Mouse (Mus musculus) Patski (cell line): ENCODE measurements around the gene Ube2f. TPM values are rescaled to one million over a fixed set of nuclear protein-coding genes. Genes with fewer than 3 reads are reported as not detected.

ENCODE experiments used
- ATAC-seq: fragments of 100-300 bp; one replicate; pipeline ENCODE4 v1.8.0; 2021
- CTCF ChIA-PET: fragments of 350-600 bp; sonication (Branson Sonifier 250); formaldehyde crosslinking; loops from one replicate; lab custom pipeline; 2022; ENCODE audit warnings: inconsistent platforms; lab: Charles Lee
- POLR2A ChIA-PET: fragments of 350-600 bp; sonication (Branson Sonifier 250); formaldehyde crosslinking; loops from one replicate; lab custom pipeline; 2022; ENCODE audit warnings: antibody characterized with exemption, inconsistent platforms; lab: Charles Lee
- DNase-seq: peaks from one replicate; pipeline ENCODE4 v3.0.0-alpha.2; 2011; ENCODE audit warnings: low read depth, low spot score
- H3K27me3 ChIP-seq: fragments of 371-371 bp; one replicate; pipeline ENCODE4 v1.5.1; 2021
- CTCF ChIP-seq: fragments of 100-300 bp; IDR thresholded peaks from one replicate; pipeline ENCODE4 v1.5.1; 2021
- in situ Hi-C: fragments of 300-500 bp; cut with MboI; formaldehyde crosslinking; loops from 3 replicates; pipeline ENCODE4 v1.11.1; 2018; ENCODE audit warnings: low pct_unique_long_range_greater_than_20kb, mixed read lengths
- polyA plus RNA-seq: library from polyadenylated mRNA; unstranded; gene quantifications from one replicate; pipeline ENCODE4 v1.2.3, GENCODE M21; 2021

The Ube2f gene
- polyA plus RNA-seq, 1 experiment from 2014 or later: 94.5 TPM

DNA sequence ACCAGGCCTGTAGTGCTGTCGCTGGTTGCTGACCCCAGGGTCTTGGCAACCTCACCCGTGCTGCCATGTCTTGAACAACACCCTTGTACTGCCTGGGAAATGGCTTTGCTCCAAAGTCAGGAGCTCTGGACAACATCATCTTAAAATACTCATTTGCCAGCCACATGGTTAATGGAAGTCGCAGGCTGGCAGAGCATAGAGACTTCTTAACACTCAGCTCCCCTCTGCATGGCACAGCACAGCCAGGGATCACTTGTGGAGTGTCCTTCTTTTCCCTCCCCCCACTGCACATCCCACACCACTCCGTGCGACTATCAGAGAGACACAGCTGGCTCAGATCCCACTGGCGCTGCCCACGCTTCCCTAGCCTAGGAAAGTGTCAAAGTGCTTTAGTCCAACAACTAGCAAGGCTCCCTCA, 38.5 kb upstream of the Ube2f start:
- ATAC-seq (no peak), DNase-seq (no peak)

DNA sequence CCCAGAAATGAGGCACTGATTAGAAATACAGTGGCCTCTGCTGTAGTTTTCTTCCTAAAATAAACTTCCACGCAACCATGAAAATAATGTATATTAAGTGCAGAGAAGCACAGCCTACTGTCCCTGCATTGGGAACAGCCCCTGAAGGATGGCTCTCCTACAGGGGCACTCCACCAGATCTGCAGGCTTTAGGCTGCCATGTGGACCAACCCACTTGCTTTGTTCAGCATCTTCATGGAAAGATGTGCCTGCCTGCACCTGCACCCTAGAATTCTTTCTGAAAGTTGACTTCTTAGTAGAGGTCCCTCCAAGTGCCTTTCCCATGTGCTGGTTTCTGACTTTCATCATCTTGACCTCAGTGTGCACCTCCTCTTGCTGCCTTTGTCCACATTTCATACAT, 34.8 kb upstream of the Ube2f start:
- no peak for DNase-seq

More for the DNA sequence above, 38.5 kb upstream of the Ube2f start:
- TF ChIP-seq CTCF: no peak
- in situ Hi-C loops: no loop called here
- ChIA-PET CTCF (interaction anchor here (0.6 to 1.1 kb wide), 2 partner anchors 31 to 34 kb away, joined by 3 to 5 read pairs; no protein-coding TSS in a partner anchor), POLR2A (interaction anchor here (1.0 to 1.3 kb wide), 2 partner anchors 37 to 38 kb away, joined by 3 to 4 read pairs; partner anchors contain the start of gene Ube2f)
- H3K27me3 ChIP-seq: no peaks in the 10 kb centered on the region

GRCm38 (mm10) chr1:91215981-91216380, 34.1 kb upstream of the Ube2f start:
- in situ Hi-C loops: no loop called here
- ChIA-PET POLR2A (interaction anchor here (0.6 kb wide), 1 partner anchor 34 kb away, joined by 3 read pairs; the partner anchor contains the start of gene Ube2f), CTCF (no interaction called here)
- no peaks in the 10 kb centered on the region for H3K27me3 ChIP-seq
- peak; percentile 20 for ATAC-seq
- TF ChIP-seq CTCF: no peak
- no peak for DNase-seq

More for the DNA sequence above, 34.8 kb upstream of the Ube2f start:
- no peak for ATAC-seq
- H3K27me3 ChIP-seq: no peaks in the 10 kb centered on the region
- TF ChIP-seq CTCF: no peak
- in situ Hi-C loops: no loop called here
- ChIA-PET POLR2A (no interaction called here), CTCF (no interaction called here)

DNA sequence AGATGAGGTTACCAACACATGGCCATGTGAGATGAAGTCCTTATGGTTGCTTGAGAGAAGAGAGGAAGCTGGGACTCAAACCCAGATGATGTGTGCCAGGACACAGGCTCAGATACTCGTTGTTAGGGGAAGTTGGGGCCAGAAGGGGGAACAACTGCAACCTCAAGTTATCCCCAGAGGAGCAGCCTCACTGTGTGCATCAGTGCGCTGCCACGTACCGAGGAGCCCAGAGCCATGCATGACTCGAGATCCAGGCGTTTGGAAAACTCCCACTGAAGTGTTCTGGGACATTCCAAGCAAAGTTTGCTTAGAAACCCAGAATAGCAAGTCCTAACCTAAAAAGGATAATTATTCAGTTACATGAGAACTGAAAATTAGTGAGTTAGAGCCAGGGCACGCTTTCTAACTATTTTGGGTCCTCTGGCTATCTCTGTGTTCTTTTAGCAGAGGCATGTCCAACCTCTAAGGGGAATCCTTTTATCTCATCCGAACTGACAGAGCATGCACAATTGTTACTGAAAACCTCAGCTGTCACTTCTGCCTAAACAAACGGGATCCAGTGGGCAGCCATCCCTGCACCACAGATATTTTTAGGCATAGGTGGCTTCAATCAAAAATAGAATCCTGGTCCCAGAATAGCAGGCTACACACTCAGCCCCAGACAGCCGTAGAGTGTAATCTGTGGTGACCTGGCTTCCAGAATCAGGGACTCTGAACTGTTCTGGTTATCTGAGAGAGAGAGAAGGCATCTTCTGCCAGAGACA, 33.4 kb upstream of the Ube2f start:
- POLR2A ChIA-PET: interaction anchor here (0.6 to 0.7 kb wide), 2 partner anchors 33 to 719 kb away, joined by 3 to 9 read pairs; partner anchors contain the start of gene Ube2f

GRCm38 (mm10) chr1:91219641-91220321, 30.3 kb upstream of the Ube2f start:
- no peak for DNase-seq
- ChIA-PET POLR2A (interaction anchor here (1.0 kb wide), 1 partner anchor 10 kb away, joined by 3 read pairs; no protein-coding TSS in a partner anchor), CTCF (interaction anchor here (0.6 to 1.0 kb wide), 2 partner anchors 20 to 39 kb away, joined by 3 read pairs; no protein-coding TSS in a partner anchor)
- in situ Hi-C loops: no loop called here
- no peaks in the 10 kb centered on the region for H3K27me3 ChIP-seq
- ATAC-seq: no peak
- TF ChIP-seq CTCF: no peak

More for the DNA sequence above, 33.4 kb upstream of the Ube2f start:
- TF ChIP-seq CTCF: no peak
- CTCF ChIA-PET: no interaction called here
- no peaks in the 10 kb centered on the region for H3K27me3 ChIP-seq
- DNase-seq (no peak), ATAC-seq (no peak)
- in situ Hi-C loops: no loop called here

DNA sequence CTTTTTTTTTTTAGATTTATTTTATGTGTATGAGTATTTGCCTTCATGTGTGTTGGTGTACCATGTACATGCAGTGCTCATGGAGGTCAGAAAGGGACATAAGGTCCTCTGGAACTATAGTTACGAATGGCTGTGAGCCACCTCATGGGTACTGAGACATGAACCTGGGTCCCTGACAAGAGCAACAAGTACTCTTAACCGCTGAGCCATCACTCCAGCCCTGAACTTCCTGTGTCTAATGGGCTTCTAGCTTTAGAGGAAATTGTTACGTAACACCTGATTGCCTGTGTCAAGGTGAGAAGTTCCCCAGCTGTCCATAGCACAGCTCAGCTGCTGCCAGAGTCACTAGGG, 29.8 kb upstream of the Ube2f start:
- DNase-seq (no peak), ATAC-seq (no peak)
- in situ Hi-C loops: no loop called here
- TF ChIP-seq CTCF: no peak
- H3K27me3 ChIP-seq: no peaks in the 10 kb centered on the region
- CTCF ChIA-PET: interaction anchor here (0.6 kb wide), 1 partner anchor 19 kb away, joined by 3 read pairs; no protein-coding TSS in a partner anchor
- POLR2A ChIA-PET: no interaction called here

DNA sequence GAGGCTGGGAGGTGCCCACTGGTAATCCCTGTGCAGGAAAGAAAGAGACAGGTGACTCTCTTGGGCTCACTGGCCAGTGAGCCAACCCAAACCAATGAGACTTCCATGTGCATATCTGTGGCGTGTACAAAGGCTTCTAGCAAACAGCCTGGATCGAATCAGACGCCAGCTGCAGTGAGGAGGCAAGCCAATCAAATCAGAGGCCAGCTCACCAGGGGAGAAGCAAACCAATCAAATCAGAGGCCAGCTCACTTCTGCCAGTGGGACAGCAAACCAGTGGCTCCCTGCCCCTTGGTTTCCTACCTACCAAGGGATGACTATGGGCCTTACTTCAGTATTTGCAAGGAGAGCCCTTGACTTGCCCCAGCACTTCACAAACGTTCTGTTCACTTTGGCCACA, 23.5 kb upstream of the Ube2f start:
- in situ Hi-C loops: no loop called here
- POLR2A ChIA-PET: no interaction called here

DNA sequence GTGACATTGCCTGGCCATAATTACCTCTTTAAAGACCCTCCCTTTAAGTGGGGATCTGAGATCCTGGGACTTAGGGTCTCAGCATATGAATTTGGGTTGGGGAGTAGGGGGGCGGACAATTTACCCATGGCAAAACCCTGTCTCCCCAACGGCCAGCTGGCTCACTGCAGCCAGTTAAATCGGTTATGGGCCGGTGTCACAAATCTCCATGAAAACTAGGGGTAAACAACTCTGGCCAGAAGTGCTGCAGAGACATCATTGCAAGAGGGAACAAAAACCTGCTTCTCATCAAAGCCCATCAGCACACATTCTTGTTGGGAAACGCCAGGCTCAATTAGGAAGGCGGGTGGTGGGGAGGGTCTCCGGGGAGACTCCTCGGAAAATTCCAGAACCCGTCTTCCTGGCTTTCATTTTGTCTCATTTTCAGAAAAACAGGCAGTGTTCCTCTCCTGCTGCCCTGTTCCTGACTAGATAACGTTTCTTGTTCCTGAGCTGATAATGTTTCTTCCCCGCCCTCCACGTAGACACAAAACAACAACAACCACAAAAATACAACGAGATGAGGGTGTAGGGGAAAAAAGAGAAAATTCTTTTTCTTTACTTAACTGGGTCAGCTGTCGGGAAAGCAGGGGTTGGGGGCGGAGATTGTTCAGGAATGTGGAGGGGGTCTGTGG, 22.6 kb upstream of the Ube2f start:
- TF ChIP-seq CTCF: no peak
- in situ Hi-C loops: no loop called here
- DNase-seq: no peak
- no peaks in the 10 kb centered on the region for H3K27me3 ChIP-seq
- CTCF ChIA-PET: no interaction called here
- no peak for ATAC-seq
- POLR2A ChIA-PET: no interaction called here

More for the DNA sequence above, 23.5 kb upstream of the Ube2f start:
- CTCF ChIA-PET: no interaction called here
- H3K27me3 ChIP-seq: no peaks in the 10 kb centered on the region
- TF ChIP-seq CTCF: no peak
- ATAC-seq (no peak), DNase-seq (no peak)

- H3K27me3 ChIP-seq: no peaks in the 10 kb centered on the region
- in situ Hi-C loops: no loop called here
- ChIA-PET POLR2A (no interaction called here), CTCF (no interaction called here)
- DNase-seq: no peak
- ATAC-seq: no peak
- no peak for TF ChIP-seq CTCF
These were observed 19.0 kb upstream of the Ube2f start for GRCm38 (mm10) chr1:91231142-91231541.

DNA sequence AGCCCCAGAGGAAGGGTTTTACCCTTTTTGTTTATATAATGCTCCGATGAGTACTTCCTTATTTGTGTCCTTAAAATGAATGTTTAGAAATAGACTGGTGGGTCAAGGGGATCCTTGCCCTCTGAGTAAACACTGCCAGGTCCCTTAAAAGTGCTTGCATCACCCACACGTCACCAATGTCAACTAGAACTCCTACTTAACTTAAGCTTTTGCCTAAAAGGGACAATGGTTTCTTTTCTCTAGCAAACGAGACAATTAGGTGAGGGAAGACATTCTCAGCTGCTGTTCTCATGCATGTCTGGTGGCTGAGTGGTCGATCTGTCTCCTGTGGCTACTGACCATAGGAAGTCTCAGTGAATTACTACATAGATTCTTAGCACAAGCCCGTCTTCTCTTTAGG, 18.2 kb upstream of the Ube2f start:
- ChIA-PET CTCF (interaction anchor here (1.0 kb wide), 1 partner anchor 21 kb away, joined by 4 read pairs; no protein-coding TSS in a partner anchor), POLR2A (no interaction called here)
- DNase-seq: no peak
- in situ Hi-C loops: no loop called here
- H3K27me3 ChIP-seq: no peaks in the 10 kb centered on the region
- ATAC-seq: no peak
- TF ChIP-seq CTCF: no peak
